Mouse (Mus musculus): ENCODE measurements at regions not wholly inside any gene's neighbourhood (a gene's known extent, or its start where the extent isn't known, plus 50 kb on each side); places are given as distances from the start of the nearest gene placed in this dataset.

GRCm38 (mm10) chr15:61222923-61223322 is 300.1 kb upstream of the A1bg start:
- Histone ChIP-seq H3ac (ENCODE audit: control insufficient read depth, insufficient read length) (no peak overlapping the region), H3K4me2 (ENCODE audit: low read depth) (no peak overlapping the region), H3K79me2 (ENCODE audit: control insufficient read depth, insufficient read depth) (no peaks in the 10 kb centered on the region), H3K4me3 (no peak overlapping the region), H3K36me3 (ENCODE audit: control insufficient read depth, insufficient read depth) (no peaks in the 10 kb centered on the region), H3K27me3 (ENCODE audit: control insufficient read depth, insufficient read depth, insufficient read length) (no peaks in the 10 kb centered on the region)
- TF ChIP-seq MYOG (IDR thresholded peaks at IDR 0.05; ENCODE audit: control insufficient read depth in 1 of 3, insufficient read depth in 1 of 3, insufficient read length in 2 of 3, low read depth in 2 of 3) (no peak), TCF3 (IDR thresholded peaks at IDR 0.05; ENCODE audit: insufficient read length, low read depth) (no peak), POLR2A (IDR thresholded peaks at IDR 0.05; ENCODE audit: insufficient read length, low read depth) (no peak)

DNA sequence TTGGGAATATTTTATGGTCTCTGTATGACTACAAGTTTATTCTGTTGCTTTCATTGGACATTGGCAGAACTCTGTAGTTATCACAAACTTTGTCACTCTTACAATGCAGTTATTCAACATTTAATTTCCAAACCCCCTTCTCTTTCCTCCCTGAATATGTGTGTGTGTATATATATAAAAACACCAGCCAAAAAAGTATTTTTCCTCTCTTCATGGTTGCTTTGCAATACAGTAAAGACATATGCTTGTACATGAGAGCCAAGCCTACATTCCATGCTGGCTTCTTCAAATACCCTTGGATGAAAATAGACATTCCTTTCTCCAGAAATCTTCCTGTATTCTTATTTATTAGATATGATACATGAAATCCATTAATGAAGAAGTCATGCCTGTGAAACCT is 287.3 kb upstream of the A1bg start:
- Histone ChIP-seq H3K79me2 (ENCODE audit: control insufficient read depth, insufficient read depth) (no peaks in the 10 kb centered on the region), H3ac (ENCODE audit: control insufficient read depth, insufficient read length) (no peak overlapping the region), H3K4me2 (ENCODE audit: low read depth) (no peak overlapping the region), H3K4me3 (no peak overlapping the region), H3K36me3 (ENCODE audit: control insufficient read depth, insufficient read depth) (no peaks in the 10 kb centered on the region), H3K27me3 (ENCODE audit: control insufficient read depth, insufficient read depth, insufficient read length) (no peaks in the 10 kb centered on the region)
- TF ChIP-seq MYOD1 (IDR thresholded peaks at IDR 0.05; ENCODE audit: control insufficient read depth in 1 of 3, insufficient read length in 2 of 3, low read depth in 2 of 3) (no peak), MYOG (IDR thresholded peaks at IDR 0.05; ENCODE audit: control insufficient read depth in 1 of 3, insufficient read depth in 1 of 3, insufficient read length in 2 of 3, low read depth in 2 of 3) (no peak), TCF12 (IDR thresholded peaks at IDR 0.05; ENCODE audit: insufficient read depth, poor library complexity, severe bottlenecking) (no peak), POLR2A (IDR thresholded peaks at IDR 0.05; ENCODE audit: insufficient read length, low read depth) (no peak), SRF (IDR thresholded peaks at IDR 0.05; ENCODE audit: control insufficient read depth, insufficient read length, low read depth) (no peak), TCF3 (IDR thresholded peaks at IDR 0.05; ENCODE audit: insufficient read length, low read depth) (no peak), MAX (IDR thresholded peaks at IDR 0.05; ENCODE audit: low read depth) (no peak), CEBPB (IDR thresholded peaks at IDR 0.05; ENCODE audit: insufficient read depth, poor library complexity, severe bottlenecking) (no peak), USF1 (IDR thresholded peaks at IDR 0.05; ENCODE audit: low read depth) (no peak), E2F4 (IDR thresholded peaks at IDR 0.05; ENCODE audit: insufficient read depth) (no peak), REST (IDR thresholded peaks at IDR 0.05; ENCODE audit: insufficient read depth, insufficient read length) (no peak), POLR2AphosphoS2 (IDR thresholded peaks at IDR 0.05; ENCODE audit: insufficient read length, low read depth) (no peak)

DNA sequence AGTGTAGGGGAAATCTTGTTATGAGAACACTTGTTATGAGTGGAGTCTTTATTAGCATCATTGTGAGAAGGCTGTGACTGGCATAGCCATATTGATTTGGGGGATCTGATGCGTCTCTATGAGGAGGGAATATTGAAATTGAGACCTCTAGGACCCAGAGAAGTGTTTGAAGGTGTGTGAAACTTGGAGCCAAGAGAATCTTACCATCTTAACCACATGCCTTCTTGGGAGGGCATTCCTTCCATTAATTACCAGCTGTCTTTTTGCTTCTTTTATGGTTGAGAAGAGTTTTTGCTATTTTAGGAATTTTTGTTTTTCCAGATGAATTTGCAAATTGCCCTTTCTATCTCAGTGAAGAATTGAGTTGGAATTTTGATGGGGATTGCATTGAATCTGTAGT is 267.2 kb upstream of the A1bg start:
- Histone ChIP-seq H3K27me3 (ENCODE audit: control insufficient read depth, insufficient read depth, insufficient read length) (no peaks in the 10 kb centered on the region), H3K79me2 (ENCODE audit: control insufficient read depth, insufficient read depth) (no peaks in the 10 kb centered on the region), H3K36me3 (ENCODE audit: control insufficient read depth, insufficient read depth) (no peaks in the 10 kb centered on the region), H3K4me3 (no peak overlapping the region), H3K4me2 (ENCODE audit: low read depth) (peak overlapping the region; percentile 46), H3ac (ENCODE audit: control insufficient read depth, insufficient read length) (no peak overlapping the region)
- TF ChIP-seq CEBPB (IDR thresholded peaks at IDR 0.05; ENCODE audit: insufficient read depth, poor library complexity, severe bottlenecking) (no peak), SRF (IDR thresholded peaks at IDR 0.05; ENCODE audit: control insufficient read depth, insufficient read length, low read depth) (no peak), MAX (IDR thresholded peaks at IDR 0.05; ENCODE audit: low read depth) (no peak), POLR2AphosphoS2 (IDR thresholded peaks at IDR 0.05; ENCODE audit: insufficient read length, low read depth) (no peak), USF1 (IDR thresholded peaks at IDR 0.05; ENCODE audit: low read depth) (no peak), TCF12 (IDR thresholded peaks at IDR 0.05; ENCODE audit: insufficient read depth, poor library complexity, severe bottlenecking) (no peak), REST (IDR thresholded peaks at IDR 0.05; ENCODE audit: insufficient read depth, insufficient read length) (no peak), TCF3 (IDR thresholded peaks at IDR 0.05; ENCODE audit: insufficient read length, low read depth) (no peak), MYOD1 (IDR thresholded peaks at IDR 0.05; ENCODE audit: control insufficient read depth in 1 of 3, insufficient read length in 2 of 3, low read depth in 2 of 3) (no peak), E2F4 (IDR thresholded peaks at IDR 0.05; ENCODE audit: insufficient read depth) (no peak), MYOG (IDR thresholded peaks at IDR 0.05; ENCODE audit: control insufficient read depth in 1 of 3, insufficient read depth in 1 of 3, insufficient read length in 2 of 3, low read depth in 2 of 3) (no peak), POLR2A (IDR thresholded peaks at IDR 0.05; ENCODE audit: insufficient read length, low read depth) (no peak)

GRCm38 (mm10) chr15:61189481-61189880 is 266.7 kb upstream of the A1bg start:
- Histone ChIP-seq H3K79me2 (ENCODE audit: control insufficient read depth, insufficient read depth) (no peaks in the 10 kb centered on the region), H3ac (ENCODE audit: control insufficient read depth, insufficient read length) (no peak overlapping the region)
- TF ChIP-seq E2F4 (IDR thresholded peaks at IDR 0.05; ENCODE audit: insufficient read depth) (no peak), MAX (IDR thresholded peaks at IDR 0.05; ENCODE audit: low read depth) (no peak), TCF12 (IDR thresholded peaks at IDR 0.05; ENCODE audit: insufficient read depth, poor library complexity, severe bottlenecking) (no peak), SRF (IDR thresholded peaks at IDR 0.05; ENCODE audit: control insufficient read depth, insufficient read length, low read depth) (no peak), POLR2A (IDR thresholded peaks at IDR 0.05; ENCODE audit: insufficient read length, low read depth) (no peak), MYOD1 (IDR thresholded peaks at IDR 0.05; ENCODE audit: control insufficient read depth in 1 of 3, insufficient read length in 2 of 3, low read depth in 2 of 3) (no peak)

GRCm38 (mm10) chr15:61184597-61184963 is 261.8 kb upstream of the A1bg start:
- Histone ChIP-seq H3K79me2 (ENCODE audit: control insufficient read depth, insufficient read depth) (no peaks in the 10 kb centered on the region), H3ac (ENCODE audit: control insufficient read depth, insufficient read length) (no peak overlapping the region), H3K4me2 (ENCODE audit: low read depth) (no peak overlapping the region), H3K27me3 (ENCODE audit: control insufficient read depth, insufficient read depth, insufficient read length) (peaks cover 4% of the 10 kb centered on the region), H3K4me3 (no peak overlapping the region), H3K36me3 (ENCODE audit: control insufficient read depth, insufficient read depth) (no peaks in the 10 kb centered on the region)
- TF ChIP-seq MYOD1 (IDR thresholded peaks at IDR 0.05; ENCODE audit: control insufficient read depth in 1 of 3, insufficient read length in 2 of 3, low read depth in 2 of 3): no peak
- TF ChIP-seq POLR2A (IDR thresholded peaks at IDR 0.05; ENCODE audit: insufficient read length, low read depth): no peak
- no peak for TF ChIP-seq MYOG (IDR thresholded peaks at IDR 0.05; ENCODE audit: control insufficient read depth in 1 of 3, insufficient read depth in 1 of 3, insufficient read length in 2 of 3, low read depth in 2 of 3)
- TF ChIP-seq SRF (IDR thresholded peaks at IDR 0.05; ENCODE audit: control insufficient read depth, insufficient read length, low read depth): no peak
- TF ChIP-seq MAX (IDR thresholded peaks at IDR 0.05; ENCODE audit: low read depth): no peak
- TF ChIP-seq USF1 (IDR thresholded peaks at IDR 0.05; ENCODE audit: low read depth): no peak
- TF ChIP-seq CEBPB (IDR thresholded peaks at IDR 0.05; ENCODE audit: insufficient read depth, poor library complexity, severe bottlenecking): no peak

More at GRCm38 (mm10) chr15:61189481-61189880, 266.7 kb upstream of the A1bg start:
- H3K4me2 ChIP-seq (ENCODE audit: low read depth): peak overlapping the region; percentile 46
- H3K4me3 ChIP-seq: no peak overlapping the region
- H3K27me3 ChIP-seq (ENCODE audit: control insufficient read depth, insufficient read depth, insufficient read length): no peaks in the 10 kb centered on the region
- no peaks in the 10 kb centered on the region for H3K36me3 ChIP-seq (ENCODE audit: control insufficient read depth, insufficient read depth)

Data from myocyte (in vitro differentiated cells).